Mouse (Mus musculus) liver, embryonic 12.5 days (tissue): ENCODE data around the gene Ercc2. TPM values are rescaled to one million over a fixed set of nuclear protein-coding genes. Genes with fewer than 3 reads are reported as not detected.
A peak's percentile ranks its signal among the peaks of the same experiment; 100 is the strongest.

Experiments used
- ATAC-seq: fragments of 200-750 bp; cut with Nextera tagmentation; 2 replicates; pipeline ENCODE4 v1.8.0; 2017; ENCODE audit warnings: moderate number of reproducible peaks, mild to moderate bottlenecking, moderate library complexity
- H3K27ac ChIP-seq: fragments of 300-500 bp; sonication (generic); 2 replicates; pipeline ENCODE4 v1.5.1; 2016; ENCODE audit warnings: mild to moderate bottlenecking
- H3K27me3 ChIP-seq: fragments of 300-500 bp; sonication (generic); replicated peaks from 2 replicates; pipeline ENCODE4 v1.6.1; 2016; ENCODE audit warnings: mild to moderate bottlenecking, moderate library complexity
- H3K36me3 ChIP-seq: fragments of 300-500 bp; sonication (generic); 2 replicates; pipeline ENCODE4 v1.6.1; 2016; ENCODE audit warnings: mild to moderate bottlenecking, moderate library complexity
- H3K4me1 ChIP-seq: fragments of 300-500 bp; sonication (generic); 2 replicates; pipeline ENCODE4 v1.6.1; 2016
- H3K4me2 ChIP-seq: fragments of 300-500 bp; sonication (generic); 2 replicates; pipeline ENCODE4 v1.6.1; 2016; ENCODE audit warnings: mild to moderate bottlenecking, moderate library complexity
- H3K4me3 ChIP-seq: fragments of 300-500 bp; sonication (generic); 2 replicates; pipeline ENCODE4 v1.5.1; 2016; ENCODE audit warnings: mild to moderate bottlenecking, moderate library complexity
- H3K9ac ChIP-seq: fragments of 300-500 bp; sonication (generic); 2 replicates; pipeline ENCODE4 v1.6.1; 2016; ENCODE audit warnings: mild to moderate bottlenecking, moderate library complexity
- H3K9me3 ChIP-seq: fragments of 300-500 bp; sonication (generic); replicated peaks from 2 replicates; pipeline ENCODE4 v1.6.1; 2016; ENCODE audit warnings: mild to moderate bottlenecking, moderate library complexity
- WGBS: fragments of 180-500 bp; shearing (Covaris S2); methylation state at CpG from one replicate; pipeline ENCODE4 v1.1.7; 2016; ENCODE audit not compliant: insufficient replicate concordance; 5-methylcytosine and 5-hydroxymethylcytosine counted together
- polyA plus RNA-seq: library from polyadenylated mRNA; unstranded; fragments of >200 nt; fragmentation: Nextera tagmentation; extraction: Ambion mirVana; gene quantifications from 2 replicates; pipeline ENCODE4 v1.2.1, GENCODE M21; 2016

The Ercc2 gene
- polyA plus RNA-seq, 1 experiment from 2014 or later, result 10.9 TPM

GRCm38 (mm10) chr7:19344938-19345471, 36.8 kb upstream of the Ercc2 start:
- H3K4me2 ChIP-seq, result peak overlapping the region; percentile 85
- no peaks in the 10 kb centered on the region for H3K9me3 ChIP-seq
- peak overlapping the region; percentile 67 for H3K4me3 ChIP-seq
- peak overlapping the region; percentile 69 for H3K9ac ChIP-seq
- peaks cover 18% of the 10 kb centered on the region for H3K36me3 ChIP-seq
- H3K4me1 ChIP-seq, result peaks cover 50% of the 10 kb centered on the region
- H3K27ac ChIP-seq, result peak overlapping the region; percentile 45; the same call in 1 of the 2 replicates
- under 1% methylated on average over 31 of the region's 31 CpGs for WGBS
- peak; percentile 94 for ATAC-seq
- peaks cover 45% of the 10 kb centered on the region for H3K27me3 ChIP-seq

GRCm38 (mm10) chr7:19349188-19349915, 32.5 kb upstream of the Ercc2 start:
- H3K4me3 ChIP-seq, result no peak overlapping the region
- H3K4me1 ChIP-seq, result peaks cover 23% of the 10 kb centered on the region
- H3K4me2 ChIP-seq, result no peak overlapping the region
- H3K9ac ChIP-seq, result no peak overlapping the region
- no peak for ATAC-seq
- peaks cover 2% of the 10 kb centered on the region; the same call in 1 of the 2 replicates for H3K27me3 ChIP-seq
- peaks cover 48% of the 10 kb centered on the region for H3K36me3 ChIP-seq
- H3K27ac ChIP-seq, result no peak overlapping the region
- 66% methylated on average over 13 of the region's 13 CpGs for WGBS
- H3K9me3 ChIP-seq, result no peaks in the 10 kb centered on the region

- no peak overlapping the region for H3K27ac ChIP-seq
- peaks cover 19% of the 10 kb centered on the region for H3K4me1 ChIP-seq
- WGBS, result 90% methylated on average over 8 of the region's 8 CpGs
- no peaks in the 10 kb centered on the region for H3K27me3 ChIP-seq
- H3K9ac ChIP-seq, result no peak overlapping the region
- no peak for ATAC-seq
- H3K4me3 ChIP-seq, result no peak overlapping the region
- peaks cover 57% of the 10 kb centered on the region for H3K36me3 ChIP-seq
- H3K9me3 ChIP-seq, result no peaks in the 10 kb centered on the region
- no peak overlapping the region for H3K4me2 ChIP-seq
Observed at GRCm38 (mm10) chr7:19350221-19350620, 31.6 kb upstream of the Ercc2 start.

GRCm38 (mm10) chr7:19354991-19355390, 26.8 kb upstream of the Ercc2 start:
- Histone ChIP-seq H3K4me1 (peaks cover 29% of the 10 kb centered on the region), H3K4me2 (no peak overlapping the region), H3K36me3 (peaks cover 65% of the 10 kb centered on the region), H3K27ac (no peak overlapping the region), H3K27me3 (no peaks in the 10 kb centered on the region), H3K9me3 (no peaks in the 10 kb centered on the region), H3K9ac (no peak overlapping the region), H3K4me3 (no peak overlapping the region)
- ATAC-seq, result no peak
- WGBS, result 81% methylated on average over 5 of the region's 5 CpGs

GRCm38 (mm10) chr7:19356311-19356710, 25.5 kb upstream of the Ercc2 start:
- ATAC-seq, result no peak
- Histone ChIP-seq H3K4me2 (no peak overlapping the region), H3K9me3 (no peaks in the 10 kb centered on the region), H3K27ac (no peak overlapping the region), H3K36me3 (peaks cover 55% of the 10 kb centered on the region), H3K4me1 (peaks cover 39% of the 10 kb centered on the region), H3K4me3 (no peak overlapping the region), H3K27me3 (no peaks in the 10 kb centered on the region), H3K9ac (no peak overlapping the region)
- 84% methylated on average over 10 of the region's 10 CpGs for WGBS

GRCm38 (mm10) chr7:19357381-19358375, 24.1 kb upstream of the Ercc2 start:
- H3K4me3 ChIP-seq, result peak overlapping the region; percentile 72
- WGBS, result 83% methylated on average over 25 of the region's 25 CpGs
- peak overlapping the region; percentile 77; the same call in 1 of the 2 replicates for H3K9ac ChIP-seq
- no peak for ATAC-seq
- peaks cover 3% of the 10 kb centered on the region; the same call in 1 of the 2 replicates for H3K27me3 ChIP-seq
- no peaks in the 10 kb centered on the region for H3K9me3 ChIP-seq
- H3K27ac ChIP-seq, result no peak overlapping the region
- peaks cover 53% of the 10 kb centered on the region for H3K4me1 ChIP-seq
- peak overlapping the region; percentile 100 for H3K4me2 ChIP-seq
- H3K36me3 ChIP-seq, result peaks cover 49% of the 10 kb centered on the region

GRCm38 (mm10) chr7:19358634-19359033, 23.2 kb upstream of the Ercc2 start:
- peak overlapping the region; percentile 72 for H3K4me3 ChIP-seq
- H3K27ac ChIP-seq, result 0 out of 2 replicates have a peak overlapping the region, but pooled peaks have one; percentile 82

GRCm38 (mm10) chr7:19359299-19359891, 22.4 kb upstream of the Ercc2 start, which contains the start of the genes Cd3eap and Ppp1r13l:
TSS of gene Cd3eap (minus strand) at chr7:19359483.
TSS of gene Ppp1r13l (plus strand) at chr7:19359749.
- 1% methylated on average over 31 of the region's 31 CpGs for WGBS
- ATAC-seq, result peak; percentile 71
- no peaks in the 10 kb centered on the region for H3K9me3 ChIP-seq
- H3K4me1 ChIP-seq, result peaks cover 64% of the 10 kb centered on the region
- H3K27me3 ChIP-seq, result peaks cover 14% of the 10 kb centered on the region
- H3K36me3 ChIP-seq, result peaks cover 35% of the 10 kb centered on the region
- H3K9ac ChIP-seq, result peak within 1 kb of the TSS; percentile 77
- H3K27ac ChIP-seq, result peak within 1 kb of the TSS; percentile 82
- peak within 1 kb of the TSS; percentile 100 for H3K4me2 ChIP-seq
- peak within 1 kb of the TSS; percentile 72 for H3K4me3 ChIP-seq

More at GRCm38 (mm10) chr7:19358634-19359033, 23.2 kb upstream of the Ercc2 start:
- Histone ChIP-seq H3K4me1 (peaks cover 57% of the 10 kb centered on the region), H3K27me3 (peaks cover 10% of the 10 kb centered on the region), H3K9me3 (no peaks in the 10 kb centered on the region), H3K9ac (peak overlapping the region; percentile 77), H3K4me2 (peak overlapping the region; percentile 100), H3K36me3 (peaks cover 40% of the 10 kb centered on the region)
- 14% methylated on average over 13 of the region's 13 CpGs for WGBS
- ATAC-seq, result no peak

GRCm38 (mm10) chr7:19359892-19360641, 21.7 kb upstream of the Ercc2 start:
- Histone ChIP-seq H3K27ac (peak overlapping the region; percentile 82), H3K9ac (peak overlapping the region; percentile 77), H3K4me3 (peak overlapping the region; percentile 72), H3K9me3 (no peaks in the 10 kb centered on the region), H3K4me1 (peaks cover 64% of the 10 kb centered on the region), H3K27me3 (peaks cover 17% of the 10 kb centered on the region), H3K36me3 (peaks cover 28% of the 10 kb centered on the region), H3K4me2 (peak overlapping the region; percentile 100)
- WGBS, result under 1% methylated on average over 45 of the region's 45 CpGs
- peak; percentile 69 for ATAC-seq

- peak; percentile 80 for ATAC-seq
- peaks cover 21% of the 10 kb centered on the region for H3K36me3 ChIP-seq
- no peaks in the 10 kb centered on the region for H3K9me3 ChIP-seq
- H3K4me1 ChIP-seq, result peaks cover 64% of the 10 kb centered on the region
- H3K4me3 ChIP-seq, result peak overlapping the region; percentile 72
- peak overlapping the region; percentile 77 for H3K9ac ChIP-seq
- H3K27ac ChIP-seq, result peak overlapping the region; percentile 82
- 2% methylated on average over 27 of the region's 27 CpGs for WGBS
- H3K4me2 ChIP-seq, result peak overlapping the region; percentile 100
- H3K27me3 ChIP-seq, result peaks cover 17% of the 10 kb centered on the region
Observed at GRCm38 (mm10) chr7:19360944-19361343, 20.9 kb upstream of the Ercc2 start.
